Mouse (Mus musculus) testis, adult 2 months (tissue): ENCODE results near the gene Gm5269. TPM values are rescaled to one million over a fixed set of nuclear protein-coding genes. Genes with fewer than 3 reads are reported as not detected.

Experiments used
- H3K27ac ChIP-seq: fragments of 200-500 bp; 2 replicates; pipeline ENCODE4 v1.5.1; 2012; ENCODE audit warnings: low read depth, low read length; ENCODE audit not compliant: control insufficient read depth, insufficient read depth
- H3K27me3 ChIP-seq: fragments of 200-500 bp; 2 replicates; pipeline ENCODE4 v1.6.1; 2012; ENCODE audit warnings: mild to moderate bottlenecking, low read length, moderate library complexity; ENCODE audit not compliant: control insufficient read depth, insufficient read depth
- H3K36me3 ChIP-seq: fragments of 200-500 bp; 2 replicates; pipeline ENCODE4 v1.6.1; 2012; ENCODE audit warnings: mild to moderate bottlenecking, low read length; ENCODE audit not compliant: control insufficient read depth, insufficient read depth
- H3K4me1 ChIP-seq: fragments of 200-500 bp; 2 replicates; pipeline ENCODE4 v1.6.1; 2012; ENCODE audit warnings: low read length; ENCODE audit not compliant: control insufficient read depth, insufficient read depth
- H3K4me3 ChIP-seq: fragments of 200-500 bp; 2 replicates; pipeline ENCODE4 v1.5.1; 2012; ENCODE audit warnings: low read depth, mild to moderate bottlenecking, low read length, moderate library complexity, mixed read lengths; ENCODE audit not compliant: control insufficient read depth
- CTCF ChIP-seq: fragments of 200-500 bp; IDR thresholded peaks from 2 replicates; pipeline ENCODE4 v1.5.1; 2012; ENCODE audit warnings: low read depth, mild to moderate bottlenecking, inconsistent platforms, low read length, moderate library complexity; ENCODE audit not compliant: control insufficient read depth, insufficient read depth, insufficient replicate concordance
- POLR2A ChIP-seq: fragments of 200-500 bp; IDR thresholded peaks from 2 replicates; pipeline ENCODE4 v1.6.1; 2012; ENCODE audit warnings: low read depth, mild to moderate bottlenecking, inconsistent platforms, low read length, moderate library complexity; ENCODE audit not compliant: control insufficient read depth
- polyA plus RNA-seq: library from polyadenylated mRNA; depleted of rRNA; stranded (reverse); fragments of >200 nt; gene quantifications from 2 replicates; pipeline ENCODE4 v1.2.3, GENCODE M21; 2012; rRNA removed

The Gm5269 gene
- polyA plus RNA-seq, 1 experiment, result not detected

DNA sequence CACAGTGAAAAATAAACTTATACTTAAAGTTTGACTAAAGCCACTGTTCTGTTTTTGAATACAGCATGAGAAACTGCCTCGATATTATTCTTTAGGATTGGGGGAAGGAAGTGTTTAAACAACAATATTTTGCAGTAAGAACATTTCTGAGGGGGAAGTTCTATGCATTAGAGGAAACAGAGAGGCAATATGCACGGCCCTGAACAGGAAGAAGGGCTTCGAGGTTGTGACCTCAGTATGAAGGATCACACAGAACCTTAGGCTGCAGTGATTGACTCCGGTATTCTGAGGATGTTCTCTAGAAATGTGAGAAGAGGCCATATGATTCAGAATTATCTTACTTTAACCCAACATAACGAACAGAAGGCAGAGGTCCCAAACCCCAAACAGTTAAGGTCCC is 24.3 kb downstream of the Gm5269 start:
- Histone ChIP-seq H3K36me3 (no peaks in the 10 kb centered on the region), H3K4me3 (no peak overlapping the region), H3K27ac (no peak overlapping the region), H3K27me3 (no peaks in the 10 kb centered on the region), H3K4me1 (no peaks in the 10 kb centered on the region)
- TF ChIP-seq POLR2A (no peak), CTCF (no peak)

DNA sequence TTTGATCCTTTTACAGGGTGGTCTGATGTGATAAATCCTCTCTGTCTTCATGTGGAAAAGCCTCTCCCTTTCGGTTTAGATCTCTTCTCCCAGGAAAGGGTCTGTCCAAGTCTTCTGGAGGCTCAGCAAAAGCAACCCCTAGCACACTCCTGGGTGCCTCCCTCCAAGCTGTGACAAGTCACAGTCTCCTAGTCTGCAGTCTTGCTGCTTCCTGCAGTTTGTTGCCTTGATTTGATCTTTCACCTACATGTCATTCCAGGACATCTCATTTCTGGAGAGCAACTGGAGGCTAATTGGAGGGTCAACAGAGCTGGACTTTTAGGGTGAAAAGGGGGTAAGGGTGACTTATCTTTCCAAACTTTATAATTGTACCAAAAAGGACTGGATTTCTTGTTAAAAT is 24.8 kb downstream of the Gm5269 start:
- H3K4me1 ChIP-seq, result no peaks in the 10 kb centered on the region
- no peaks in the 10 kb centered on the region for H3K36me3 ChIP-seq
- H3K27ac ChIP-seq, result no peak overlapping the region
- TF ChIP-seq POLR2A, result no peak
- TF ChIP-seq CTCF, result no peak
- H3K4me3 ChIP-seq, result no peak overlapping the region
- H3K27me3 ChIP-seq, result no peaks in the 10 kb centered on the region

DNA sequence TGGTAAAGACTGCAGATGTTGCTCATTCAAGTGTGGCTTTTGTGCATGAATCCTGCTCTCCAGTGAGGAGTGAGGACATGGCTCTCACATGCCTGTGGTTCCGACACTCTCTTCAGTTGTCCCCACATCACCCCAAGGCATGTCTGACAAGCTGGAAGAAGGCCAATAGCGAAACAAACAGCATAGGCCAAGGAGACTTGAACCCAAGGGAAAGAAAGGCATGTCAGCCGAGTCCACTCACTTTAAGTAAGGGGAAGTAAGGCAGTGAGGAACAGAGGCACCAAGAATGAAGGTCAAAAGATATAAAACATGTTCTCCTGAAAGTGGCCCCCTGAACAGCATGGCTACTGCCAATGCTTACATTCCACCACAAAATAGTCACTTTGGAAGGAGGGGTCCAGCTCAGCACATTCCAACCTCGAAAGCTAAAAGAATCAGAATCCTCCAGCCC is 25.5 kb downstream of the Gm5269 start:
- Histone ChIP-seq H3K27ac (no peak overlapping the region), H3K27me3 (no peaks in the 10 kb centered on the region), H3K4me3 (no peak overlapping the region), H3K4me1 (no peaks in the 10 kb centered on the region), H3K36me3 (no peaks in the 10 kb centered on the region)
- no peak for TF ChIP-seq POLR2A
- no peak for TF ChIP-seq CTCF

DNA sequence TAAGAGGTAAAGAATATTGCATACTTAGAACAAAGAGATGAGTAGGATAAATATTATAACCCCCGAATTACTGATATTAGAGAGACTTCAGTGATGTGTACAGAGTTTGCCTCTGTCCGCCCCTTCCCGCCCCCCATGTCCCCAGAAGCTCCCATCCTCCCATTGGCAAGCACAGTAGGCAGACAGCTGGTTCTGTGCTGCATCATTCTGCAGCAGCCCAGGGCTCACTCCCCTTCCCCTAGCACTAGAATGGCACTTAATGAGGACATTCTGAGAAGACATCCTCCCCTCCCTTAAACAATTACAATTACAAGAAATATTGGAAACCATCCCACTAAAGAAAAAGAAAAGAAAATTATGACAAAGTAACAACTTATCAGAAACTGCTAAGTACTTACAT is 26.4 kb downstream of the Gm5269 start:
- H3K27me3 ChIP-seq, result no peaks in the 10 kb centered on the region
- no peaks in the 10 kb centered on the region for H3K4me1 ChIP-seq
- H3K4me3 ChIP-seq, result no peak overlapping the region
- H3K27ac ChIP-seq, result no peak overlapping the region
- no peaks in the 10 kb centered on the region for H3K36me3 ChIP-seq
- TF ChIP-seq CTCF (no peak), POLR2A (no peak)

DNA sequence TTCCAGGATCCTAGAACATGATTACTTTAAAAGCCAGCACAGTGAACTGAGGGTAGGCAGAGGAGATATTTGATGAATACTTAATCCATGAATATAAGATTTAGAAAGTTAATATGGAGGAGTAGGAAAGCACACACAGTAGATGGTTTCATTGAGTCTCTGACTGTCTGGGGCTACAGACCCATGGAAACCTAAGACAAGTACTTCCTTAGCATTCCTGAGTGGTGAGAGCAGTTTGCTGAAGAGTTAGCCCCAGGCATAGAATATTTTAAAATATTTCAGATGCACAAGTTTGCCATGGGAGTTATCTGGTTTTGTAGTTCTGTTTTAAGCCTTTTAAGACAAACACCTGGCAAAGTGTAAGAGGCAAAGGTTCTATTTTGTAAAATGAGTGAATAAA is 28.9 kb downstream of the Gm5269 start:
- no peak for TF ChIP-seq POLR2A
- TF ChIP-seq CTCF, result no peak

DNA sequence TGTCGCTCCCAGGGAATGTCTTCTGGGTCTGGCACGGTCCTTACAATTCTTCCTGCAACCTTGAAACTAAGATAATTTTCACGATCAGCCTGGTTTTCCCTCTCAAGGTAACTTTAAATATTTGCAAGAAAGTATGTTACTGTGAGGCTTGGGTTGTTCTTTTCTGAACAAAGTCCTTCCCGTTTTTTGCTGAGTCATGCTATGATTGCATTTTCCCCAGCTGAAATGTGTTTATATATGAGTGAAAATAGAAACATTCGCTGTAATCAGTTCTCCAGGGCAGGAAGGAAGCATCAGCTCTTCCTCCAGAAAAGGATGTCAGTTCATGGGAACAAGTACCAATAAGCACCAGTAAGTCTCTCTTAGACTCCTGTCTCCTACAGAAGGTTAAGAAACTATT is 29.7 kb downstream of the Gm5269 start:
- TF ChIP-seq CTCF (no peak), POLR2A (no peak)

More for the DNA sequence above, 28.9 kb downstream of the Gm5269 start:
- Histone ChIP-seq H3K27ac (no peak overlapping the region), H3K4me3 (no peak overlapping the region), H3K4me1 (no peaks in the 10 kb centered on the region), H3K36me3 (no peaks in the 10 kb centered on the region), H3K27me3 (no peaks in the 10 kb centered on the region)

DNA sequence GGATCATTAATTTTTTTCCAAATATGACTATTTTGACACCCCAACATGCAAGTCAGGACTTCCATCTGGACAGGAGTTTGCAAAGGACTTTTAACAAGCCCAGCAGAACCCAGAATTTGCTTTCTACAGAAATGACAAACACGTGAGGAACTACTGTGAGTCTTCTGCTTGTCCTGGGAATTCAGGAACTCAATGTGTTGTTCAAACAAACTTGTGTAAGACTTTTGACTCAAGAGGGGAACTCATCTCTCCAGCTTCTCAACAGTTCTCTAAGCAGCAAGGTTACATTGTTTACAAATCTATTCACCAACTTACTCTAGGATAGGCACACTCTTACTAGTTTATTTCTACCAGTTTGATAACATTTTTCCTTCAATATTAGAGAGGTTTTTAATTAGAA is 32.0 kb downstream of the Gm5269 start:
- no peak overlapping the region for H3K27ac ChIP-seq
- no peaks in the 10 kb centered on the region for H3K27me3 ChIP-seq
- no peak for TF ChIP-seq POLR2A
- TF ChIP-seq CTCF, result no peak
- H3K36me3 ChIP-seq, result no peaks in the 10 kb centered on the region
- no peaks in the 10 kb centered on the region for H3K4me1 ChIP-seq
- no peak overlapping the region for H3K4me3 ChIP-seq

More for the DNA sequence above, 29.7 kb downstream of the Gm5269 start:
- no peaks in the 10 kb centered on the region for H3K36me3 ChIP-seq
- H3K4me1 ChIP-seq, result no peaks in the 10 kb centered on the region
- H3K27me3 ChIP-seq, result no peaks in the 10 kb centered on the region
- H3K4me3 ChIP-seq, result no peak overlapping the region
- no peak overlapping the region for H3K27ac ChIP-seq

DNA sequence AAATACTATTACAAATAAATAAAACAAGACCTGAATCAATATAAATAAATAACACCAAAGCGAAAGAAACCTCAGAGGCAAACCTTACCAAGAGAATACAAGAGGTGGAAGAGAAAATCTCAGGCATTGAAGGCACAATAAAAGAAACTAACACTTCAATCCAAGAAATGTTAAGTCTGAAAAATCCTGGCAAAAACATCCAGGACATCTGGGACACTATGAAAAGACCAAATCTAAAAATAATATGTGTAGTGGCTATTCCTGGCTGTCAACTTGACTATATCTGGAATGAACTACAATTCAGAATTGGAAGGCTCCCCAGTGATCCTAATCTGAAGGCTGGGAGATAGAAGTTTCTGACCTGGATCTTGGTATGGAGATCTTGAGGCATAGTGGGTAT is 44.6 kb downstream of the Gm5269 start:
- TF ChIP-seq POLR2A (no peak), CTCF (no peak)
- Histone ChIP-seq H3K4me3 (no peak overlapping the region), H3K27me3 (no peaks in the 10 kb centered on the region)

More for the DNA sequence above, 44.6 kb downstream of the Gm5269 start:
- Histone ChIP-seq H3K36me3 (no peaks in the 10 kb centered on the region), H3K4me1 (no peaks in the 10 kb centered on the region), H3K27ac (no peak overlapping the region)

Other genes starting within 250 kb of the Gm5269 start
- 24.6 and 34.5 TPM in 2 replicates for gene Wdr75, start 95.1 kb downstream of the Gm5269 start, polyA plus RNA-seq
- gene Slc40a1, start 36.2 kb upstream of the Gm5269 start, polyA plus RNA-seq, result 0.52 and 0.84 TPM in 2 replicates
- 39.4 and 40.0 TPM in 2 replicates for gene Dnah7b, start 176.0 kb upstream of the Gm5269 start, polyA plus RNA-seq